Mouse (Mus musculus) olfactory bulb, adult 2 months (tissue): ENCODE results near the gene Wbp4. TPM values are rescaled to one million over a fixed set of nuclear protein-coding genes. Genes with fewer than 3 reads are reported as not detected.
"Not testable (repeated sequence)": the region's sequence is repeated elsewhere in the genome, so short reads cannot be mapped to it uniquely, and the experiment has no call there.

Experiments used
- H3K27ac ChIP-seq: fragments of 200-500 bp; 2 replicates; pipeline ENCODE4 v1.5.1; 2012; ENCODE audit warnings: low read depth, low read length; ENCODE audit not compliant: insufficient read depth
- H3K4me1 ChIP-seq: fragments of 200-500 bp; 2 replicates; pipeline ENCODE4 v1.6.1; 2012; ENCODE audit warnings: low read length; ENCODE audit not compliant: control insufficient read depth, insufficient read depth
- H3K4me3 ChIP-seq: fragments of 200-500 bp; 2 replicates; pipeline ENCODE4 v1.5.1; 2012; ENCODE audit warnings: mild to moderate bottlenecking, low read depth, low read length, moderate library complexity; ENCODE audit not compliant: insufficient read depth
- CTCF ChIP-seq: fragments of 200-500 bp; IDR thresholded peaks from 2 replicates; pipeline ENCODE4 v1.5.1; 2012; ENCODE audit warnings: low read depth, mild to moderate bottlenecking, low read length, moderate library complexity; ENCODE audit not compliant: insufficient read depth
- POLR2A ChIP-seq: fragments of 200-500 bp; IDR thresholded peaks from 2 replicates; pipeline ENCODE4 v1.6.1; 2012; ENCODE audit warnings: mild to moderate bottlenecking, low read depth, low read length, moderate library complexity; ENCODE audit not compliant: insufficient read depth
- WGBS: fragments of 180-500 bp; shearing (Covaris S2); methylation state at CpG from one replicate; pipeline ENCODE4 v1.1.7; 2018; 5-methylcytosine and 5-hydroxymethylcytosine counted together
- polyA plus RNA-seq: library from polyadenylated mRNA; stranded (reverse); fragments of >200 nt; gene quantifications from 2 replicates; pipeline ENCODE4 v1.2.4, GENCODE M21; 2012; ENCODE audit warnings: low replicate concordance; ENCODE audit not compliant: missing spikeins, insufficient read depth, insufficient read length

The Wbp4 gene
- not detected in 2 replicates for polyA plus RNA-seq

DNA sequence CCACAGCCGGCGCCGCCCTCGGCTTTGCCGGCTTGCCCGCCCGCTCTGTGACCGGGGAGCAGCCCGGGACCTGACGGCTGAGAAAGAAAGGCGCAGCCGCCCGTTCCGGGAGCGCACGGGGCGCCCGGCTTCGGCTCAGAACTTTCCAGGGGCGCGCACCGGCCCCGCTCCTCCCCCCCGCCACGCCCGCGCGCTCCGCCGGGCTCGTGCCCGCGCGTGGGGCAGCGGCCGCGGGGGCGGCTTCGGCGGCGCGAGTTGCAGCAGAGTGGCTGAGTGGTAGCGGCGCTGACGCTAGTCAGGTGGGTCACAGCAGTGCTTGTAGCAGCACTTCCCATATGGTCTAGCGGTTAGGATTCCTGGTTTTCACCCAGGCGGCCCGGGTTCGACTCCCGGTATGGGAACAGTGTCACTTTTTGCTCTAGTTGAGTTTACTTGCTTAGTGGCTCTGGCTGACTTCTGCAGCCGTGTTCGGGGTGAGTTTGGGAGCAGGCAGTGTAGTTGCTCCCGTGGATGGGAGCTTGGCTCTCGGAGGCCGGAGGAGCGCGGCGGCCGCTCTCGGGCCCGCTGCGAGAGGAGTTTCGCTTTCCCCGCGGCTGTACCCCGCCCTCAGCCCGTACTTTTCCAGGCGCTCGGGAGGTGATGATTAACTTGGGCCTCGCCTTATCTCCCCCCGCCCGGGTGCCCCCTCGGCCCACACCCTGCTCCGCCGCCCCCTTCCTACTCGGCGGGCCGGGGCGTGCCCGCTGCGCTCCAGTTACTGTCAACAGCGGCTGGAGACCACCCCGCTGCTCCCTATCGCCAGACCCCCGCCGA, at the start of gene Wbp4:
TSS of gene Wbp4 (minus strand) at position 182 of the 813 bp plus-strand sequence.
- Histone ChIP-seq H3K4me3 (peak within 1 kb of the TSS; percentile 85), H3K27ac (peak within 1 kb of the TSS; percentile 96), H3K4me1 (peaks cover 13% of the 10 kb centered on the region)
- under 1% methylated on average over 86 of the region's 86 CpGs for WGBS
- no peak for TF ChIP-seq CTCF
- peak; percentile 13 for TF ChIP-seq POLR2A

DNA sequence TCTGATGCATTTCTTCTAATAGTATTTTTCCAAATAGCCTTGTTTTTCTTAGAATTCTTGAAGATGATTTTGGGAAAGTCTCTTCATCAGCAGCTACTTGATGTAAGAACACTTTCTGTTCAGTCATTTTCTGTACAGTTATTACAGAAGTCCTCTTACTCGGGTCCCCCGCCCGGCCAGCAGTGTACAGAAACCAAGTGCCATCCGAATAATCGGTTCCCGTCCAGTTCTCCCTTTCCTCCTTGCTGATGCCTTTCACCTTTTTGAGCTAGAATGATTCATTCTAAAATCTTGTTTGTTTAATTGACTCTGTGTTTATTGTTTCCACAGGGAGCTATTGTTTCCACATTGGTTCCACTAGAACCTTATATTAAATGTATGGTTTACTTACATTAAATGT, 49.4 kb upstream of the Wbp4 start:
- 92% methylated on average over 6 of the region's 6 CpGs for WGBS
- Histone ChIP-seq H3K4me3 (no peak overlapping the region), H3K27ac (no peak overlapping the region), H3K4me1 (no peaks in the 10 kb centered on the region)
- TF ChIP-seq CTCF (no peak), POLR2A (no peak)

DNA sequence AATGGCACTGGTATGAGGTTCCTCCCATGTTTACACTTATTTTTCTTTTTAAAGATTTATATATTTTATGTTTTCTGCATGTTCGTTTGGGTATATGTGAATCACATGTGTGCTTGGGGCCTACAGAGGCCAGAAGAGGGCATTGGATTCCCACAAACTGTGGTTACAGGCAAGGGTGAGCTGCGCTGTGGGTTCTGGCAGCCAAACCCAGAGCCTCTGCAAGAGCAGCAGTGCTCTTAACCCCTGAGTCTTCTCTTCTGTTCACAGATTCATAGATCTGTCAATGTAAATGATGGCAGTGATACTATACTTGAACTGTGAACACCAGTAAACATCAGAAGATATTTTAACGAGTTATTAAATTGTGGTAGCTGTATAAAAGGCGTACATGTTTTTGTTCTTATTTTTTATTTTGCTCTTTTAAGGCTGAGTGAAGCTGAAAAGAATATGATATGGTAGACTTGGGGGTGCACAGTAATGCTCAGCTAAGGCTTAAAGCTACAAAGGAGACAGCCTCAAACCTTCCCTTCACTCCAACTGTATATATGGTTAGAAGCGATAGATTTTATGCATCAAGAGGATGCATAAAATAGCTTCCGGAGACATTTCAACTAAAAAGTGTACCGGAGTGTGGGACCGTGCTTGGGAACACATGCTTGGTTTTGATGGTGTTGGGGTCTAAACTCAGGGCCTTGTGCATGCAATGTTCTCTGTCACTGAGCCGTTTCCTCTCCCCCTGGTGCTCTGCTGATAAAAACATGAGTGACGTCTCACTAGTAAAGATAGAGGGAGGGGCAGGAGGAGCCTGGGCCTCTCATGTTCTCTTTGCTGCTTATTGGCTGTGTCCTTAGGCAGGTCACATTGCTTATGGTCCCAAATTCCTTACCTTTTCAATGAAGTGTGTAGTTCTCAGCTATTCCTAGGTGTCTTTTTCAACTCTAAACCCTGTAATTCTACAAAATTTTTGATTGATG, 48.5 kb upstream of the Wbp4 start:
- no peaks in the 10 kb centered on the region for H3K4me1 ChIP-seq
- 90% methylated on average over 10 of the region's 10 CpGs for WGBS
- no peak overlapping the region for H3K27ac ChIP-seq
- no peak overlapping the region for H3K4me3 ChIP-seq
- TF ChIP-seq CTCF = no peak
- no peak for TF ChIP-seq POLR2A

DNA sequence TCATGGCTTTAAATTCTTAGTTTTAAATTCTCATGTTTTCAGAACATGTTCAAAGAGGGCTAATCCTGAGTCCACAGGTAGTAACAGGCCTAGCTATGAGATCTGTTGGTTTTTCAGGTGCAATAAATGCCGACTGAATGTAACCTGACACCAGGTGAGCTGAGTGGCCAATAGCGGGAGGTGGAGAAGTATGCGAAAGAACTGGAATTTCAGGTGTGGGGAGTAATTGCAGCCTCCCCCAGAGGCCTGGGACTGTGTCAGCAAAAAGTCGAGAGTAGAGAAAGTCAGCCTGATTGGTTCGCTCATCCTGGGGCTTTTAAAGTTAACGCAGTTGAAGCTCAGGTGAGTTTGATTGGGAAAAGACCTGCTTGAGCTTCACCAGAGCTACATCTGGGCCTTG, 46.4 kb upstream of the Wbp4 start:
- 80% methylated on average over 6 of the region's 6 CpGs for WGBS
- H3K4me3 ChIP-seq = no peak overlapping the region
- TF ChIP-seq POLR2A (no peak), CTCF (no peak)

GRCm38 (mm10) chr14:79526106-79526505, 44.8 kb upstream of the Wbp4 start:
- not testable (repeated sequence) for H3K4me3 ChIP-seq, H3K27ac ChIP-seq, H3K4me1 ChIP-seq
- WGBS = 96% methylated on average over 12 of the region's 12 CpGs

More for the DNA sequence above, 46.4 kb upstream of the Wbp4 start:
- Histone ChIP-seq H3K4me1 (no peaks in the 10 kb centered on the region), H3K27ac (no peak overlapping the region)

GRCm38 (mm10) chr14:79522387-79522786, 41.1 kb upstream of the Wbp4 start:
- WGBS = 86% methylated on average over 9 of the region's 9 CpGs
- Histone ChIP-seq H3K4me3 (no peak overlapping the region), H3K4me1 (no peaks in the 10 kb centered on the region), H3K27ac (no peak overlapping the region)
- TF ChIP-seq POLR2A (no peak), CTCF (no peak)

DNA sequence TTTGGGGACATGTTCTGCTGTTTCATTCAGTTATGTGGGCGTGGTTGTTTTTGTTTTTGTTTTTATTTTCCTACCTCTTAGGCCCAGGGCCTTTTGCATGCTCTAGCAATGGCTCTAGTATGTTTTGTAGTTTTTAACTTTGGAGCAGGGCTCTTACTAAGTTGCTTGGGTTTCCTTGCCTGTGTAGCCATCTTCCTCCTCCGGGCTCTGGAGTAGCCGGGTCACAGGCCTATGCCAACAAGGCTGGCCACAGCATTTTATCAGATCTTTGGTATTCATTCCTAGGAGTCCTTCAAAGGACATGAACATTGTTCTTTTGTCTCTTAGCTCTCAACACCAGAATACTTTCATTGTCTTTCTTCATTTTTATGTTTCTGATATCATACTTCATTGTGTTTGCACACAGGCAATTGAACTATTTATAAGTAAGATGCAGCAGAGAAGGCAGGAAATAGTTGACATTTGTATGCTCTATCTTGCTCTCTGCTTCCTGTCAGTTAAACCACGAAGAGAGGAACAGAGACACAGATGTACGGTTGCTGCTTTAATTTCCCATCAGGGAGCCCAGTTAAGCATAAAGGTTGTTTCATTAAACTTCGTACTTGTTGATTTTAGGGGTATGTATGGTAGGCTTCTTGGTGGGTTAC, 40.3 kb upstream of the Wbp4 start:
- TF ChIP-seq POLR2A (no peak), CTCF (no peak)
- H3K27ac ChIP-seq = no peak overlapping the region
- WGBS = 77% methylated on average over 6 of the region's 6 CpGs
- no peaks in the 10 kb centered on the region for H3K4me1 ChIP-seq
- no peak overlapping the region for H3K4me3 ChIP-seq

DNA sequence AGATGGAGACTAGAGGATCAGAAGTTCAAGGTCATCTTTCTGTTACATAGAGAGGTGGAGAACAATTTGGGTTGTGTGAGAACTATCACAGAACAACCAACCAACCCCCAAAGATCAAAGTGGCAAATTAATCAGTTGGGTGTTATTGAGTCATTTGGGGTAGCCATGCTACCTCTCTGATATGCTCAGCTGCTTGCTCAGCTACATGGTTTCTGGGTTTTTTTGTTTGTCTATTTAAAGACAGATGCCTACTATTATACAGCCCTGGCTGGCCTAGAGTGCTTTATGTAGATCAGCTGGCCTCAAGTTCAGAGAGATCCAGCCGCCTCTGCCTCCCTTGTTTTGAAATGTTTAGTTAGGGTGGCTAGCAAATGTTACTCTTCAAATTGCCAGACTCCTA, 39.7 kb upstream of the Wbp4 start:
- H3K27ac ChIP-seq = no peak overlapping the region
- TF ChIP-seq POLR2A = no peak
- no peaks in the 10 kb centered on the region for H3K4me1 ChIP-seq
- WGBS = 83% methylated on average over 1 of the region's 1 CpGs
- H3K4me3 ChIP-seq = no peak overlapping the region

GRCm38 (mm10) chr14:79520612-79521011, 39.3 kb upstream of the Wbp4 start:
- no peak for TF ChIP-seq CTCF
- no peak for TF ChIP-seq POLR2A
- H3K4me1 ChIP-seq = no peaks in the 10 kb centered on the region
- H3K27ac ChIP-seq = no peak overlapping the region

More at GRCm38 (mm10) chr14:79520612-79521011, 39.3 kb upstream of the Wbp4 start:
- H3K4me3 ChIP-seq = no peak overlapping the region
